Mouse (Mus musculus) adrenal gland, postnatal 25 days (tissue): ENCODE measurements around the gene Rab3ip. TPM values are rescaled to one million over a fixed set of nuclear protein-coding genes. Genes with fewer than 3 reads are reported as not detected.

Experiments used
- DNase-seq: peaks from one replicate; pipeline ENCODE4 v3.0.0; 2021; ENCODE audit warnings: mixed read lengths
- total RNA-seq: library from RNA; stranded (reverse); gene quantifications from 2 replicates; pipeline ENCODE4 v1.2.3, GENCODE M21; 2021

Gene Rab3ip
- total RNA-seq, 1 experiment from 2014 or later: 38.0 TPM

- DNase-seq: no peak
Observed at GRCm38 (mm10) chr10:116919368-116920317, 30.9 kb downstream of the Rab3ip start.

- DNase-seq: no peak
Observed at GRCm38 (mm10) chr10:116916581-116916980, 34.0 kb downstream of the Rab3ip start.

- DNase-seq: no peak
Observed at GRCm38 (mm10) chr10:116915286-116915685, 35.3 kb downstream of the Rab3ip start.

- DNase-seq: peak; percentile 81
Observed at GRCm38 (mm10) chr10:116914586-116914985, 36.0 kb downstream of the Rab3ip start.

- no peak for DNase-seq
Observed at GRCm38 (mm10) chr10:116913647-116914273, 36.8 kb downstream of the Rab3ip start.

GRCm38 (mm10) chr10:116912850-116913249, 37.7 kb downstream of the Rab3ip start:
- no peak for DNase-seq

- no peak for DNase-seq
Observed at GRCm38 (mm10) chr10:116908901-116909642, 41.5 kb downstream of the Rab3ip start.

GRCm38 (mm10) chr10:116906794-116907193, 43.8 kb downstream of the Rab3ip start:
- no peak for DNase-seq

- no peak for DNase-seq
Observed at GRCm38 (mm10) chr10:116904503-116904908, 46.1 kb downstream of the Rab3ip start.

- no peak for DNase-seq
Observed at GRCm38 (mm10) chr10:116896336-116897177, 54.0 kb downstream of the Rab3ip start, which contains the start of gene Myrfl. Gene Myrfl, minus strand, starts transcription at chr10:116896919.

- no peak for DNase-seq
Observed at GRCm38 (mm10) chr10:116895108-116895833, 55.3 kb downstream of the Rab3ip start.

- DNase-seq: no peak
Observed at GRCm38 (mm10) chr10:116894540-116894939, 56.0 kb downstream of the Rab3ip start.

GRCm38 (mm10) chr10:116893753-116894152, 56.8 kb downstream of the Rab3ip start:
- no peak for DNase-seq

- no peak for DNase-seq
Observed at GRCm38 (mm10) chr10:116890587-116890986, 60.0 kb downstream of the Rab3ip start.

GRCm38 (mm10) chr10:116884552-116884951, 66.0 kb downstream of the Rab3ip start:
- DNase-seq: no peak

- no peak for DNase-seq
Observed at GRCm38 (mm10) chr10:116883531-116883930, 67.0 kb downstream of the Rab3ip start.

- DNase-seq: no peak
Observed at GRCm38 (mm10) chr10:116877436-116877835, 73.1 kb downstream of the Rab3ip start.

- DNase-seq: no peak
Observed at GRCm38 (mm10) chr10:116874490-116874889, 76.1 kb downstream of the Rab3ip start.

- no peak for DNase-seq
Observed at GRCm38 (mm10) chr10:116872016-116872410, 78.6 kb downstream of the Rab3ip start.

- no peak for DNase-seq
Observed at GRCm38 (mm10) chr10:116871329-116872015, 79.1 kb downstream of the Rab3ip start.
